Mouse (Mus musculus): ENCODE measurements around the gene Prkn. TPM values are rescaled to one million over a fixed set of nuclear protein-coding genes. Genes with fewer than 3 reads are reported as not detected.

Gene Prkn
- polyA plus RNA-seq, 1 experiment from 2014 or later, result 2.8 TPM

DNA sequence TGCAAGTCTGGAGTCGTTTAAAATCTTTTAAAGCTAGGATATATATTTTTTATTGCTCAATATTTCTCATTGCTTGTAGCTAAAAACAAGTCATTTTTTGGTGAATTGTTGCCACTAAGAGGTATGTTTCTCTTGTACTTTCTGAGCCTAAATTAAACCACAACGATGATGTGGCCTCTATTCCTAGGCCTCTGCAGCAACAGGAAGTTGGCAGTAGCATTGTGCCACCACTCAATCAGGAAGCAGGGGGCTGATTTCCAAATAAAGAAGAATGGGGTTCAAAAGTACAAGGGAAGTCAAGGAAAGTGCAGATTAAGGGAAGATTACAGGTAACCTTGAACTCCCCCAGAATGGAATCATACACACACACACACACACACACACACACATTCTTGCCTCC, 642.8 kb downstream of the Prkn start:
- Histone ChIP-seq H3K27me3 (no peaks in the 10 kb centered on the region), H3K9me3 (replicated peaks) (no peaks in the 10 kb centered on the region), H3K9ac (no peak overlapping the region), H3K4me2 (replicated peaks) (no peak overlapping the region), H3K36me3 (no peaks in the 10 kb centered on the region), H3K4me3 (replicated peaks) (no peak overlapping the region), H3K4me1 (no peaks in the 10 kb centered on the region), H3K27ac (replicated peaks) (no peak overlapping the region)
- WGBS, result 73% methylated on average over 2 of the region's 2 CpGs
- no peak for ATAC-seq (ENCODE audit: insufficient number of reproducible peaks, low FRiP score, low TSS enrichment, low read depth)

DNA sequence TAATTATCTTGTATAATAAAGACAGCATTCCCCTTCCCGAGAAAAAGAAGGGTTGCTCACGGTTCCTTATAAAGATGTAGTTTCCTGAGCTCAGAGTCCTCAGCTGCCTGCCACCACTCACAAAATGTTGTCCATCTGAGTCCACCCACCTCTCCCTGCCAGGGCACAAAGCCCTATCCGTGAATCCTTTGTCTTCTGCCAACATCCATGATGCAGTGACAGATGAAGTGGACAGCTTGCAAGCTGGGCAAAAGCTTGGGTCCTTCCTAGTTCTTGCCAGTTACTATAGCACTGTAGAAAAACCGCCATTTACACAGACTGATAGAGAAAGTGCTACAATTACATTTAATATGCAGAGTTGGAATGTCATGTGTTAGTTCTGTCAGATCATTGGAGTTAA, 649.9 kb downstream of the Prkn start:
- no peaks in the 10 kb centered on the region for H3K27me3 ChIP-seq
- H3K4me2 ChIP-seq (replicated peaks), result no peak overlapping the region
- H3K4me1 ChIP-seq, result no peaks in the 10 kb centered on the region
- no peaks in the 10 kb centered on the region for H3K9me3 ChIP-seq (replicated peaks)
- H3K36me3 ChIP-seq, result no peaks in the 10 kb centered on the region
- no peak overlapping the region for H3K9ac ChIP-seq
- no peak for ATAC-seq (ENCODE audit: insufficient number of reproducible peaks, low FRiP score, low TSS enrichment, low read depth)
- 75% methylated on average over 4 of the region's 4 CpGs for WGBS
- no peak overlapping the region for H3K27ac ChIP-seq (replicated peaks)
- no peak overlapping the region for H3K4me3 ChIP-seq (replicated peaks)

DNA sequence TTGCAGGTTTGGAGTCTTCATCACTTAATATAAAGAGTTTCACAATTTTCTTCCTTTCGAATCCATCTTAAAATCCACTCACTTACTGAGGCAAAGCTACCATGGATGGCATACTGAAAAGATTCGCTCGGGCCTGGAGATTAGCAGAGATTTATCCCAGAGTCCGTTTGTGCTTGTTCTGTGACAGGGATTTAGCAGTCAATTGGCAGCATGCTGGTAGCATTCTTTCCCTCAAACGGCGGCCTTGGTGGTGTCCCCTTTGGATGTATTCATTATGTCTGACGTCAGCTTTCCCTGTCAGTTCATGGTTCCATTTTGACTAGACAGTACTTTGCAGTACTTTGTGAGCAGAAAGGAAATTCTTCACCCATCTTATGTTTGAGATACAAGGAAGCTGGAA, 662.4 kb downstream of the Prkn start:
- Histone ChIP-seq H3K27me3 (no peaks in the 10 kb centered on the region), H3K4me1 (no peaks in the 10 kb centered on the region), H3K36me3 (no peaks in the 10 kb centered on the region), H3K4me2 (replicated peaks) (no peak overlapping the region), H3K4me3 (replicated peaks) (no peak overlapping the region), H3K9me3 (replicated peaks) (no peaks in the 10 kb centered on the region), H3K9ac (no peak overlapping the region), H3K27ac (replicated peaks) (no peak overlapping the region)
- ATAC-seq (ENCODE audit: insufficient number of reproducible peaks, low FRiP score, low TSS enrichment, low read depth), result no peak
- 71% methylated on average over 7 of the region's 7 CpGs for WGBS

DNA sequence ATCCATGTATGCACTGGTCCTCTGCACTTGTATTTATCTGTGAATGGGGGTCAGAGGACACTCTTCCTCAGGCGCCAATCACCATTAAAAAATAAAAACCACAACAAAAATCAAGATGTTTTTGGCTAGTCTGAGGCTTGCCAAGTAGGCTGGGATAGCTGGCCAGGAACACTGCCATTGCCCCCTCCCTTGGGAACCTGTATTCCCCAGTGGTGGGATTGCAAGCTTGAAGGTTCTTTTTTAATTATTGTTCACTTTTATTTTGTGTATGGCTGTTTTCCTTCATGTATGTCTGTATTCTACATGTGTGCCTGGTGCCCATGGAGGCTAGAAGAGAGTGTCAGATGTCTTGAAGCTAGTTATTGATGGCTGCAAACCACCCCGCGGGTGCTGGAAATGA, 664.3 kb downstream of the Prkn start:
- H3K4me2 ChIP-seq (replicated peaks), result no peak overlapping the region
- 94% methylated on average over 3 of the region's 3 CpGs for WGBS
- H3K27ac ChIP-seq (replicated peaks), result no peak overlapping the region
- no peaks in the 10 kb centered on the region for H3K36me3 ChIP-seq
- H3K27me3 ChIP-seq, result no peaks in the 10 kb centered on the region
- H3K9ac ChIP-seq, result no peak overlapping the region
- no peaks in the 10 kb centered on the region for H3K4me1 ChIP-seq
- H3K9me3 ChIP-seq (replicated peaks), result no peaks in the 10 kb centered on the region
- no peak for ATAC-seq (ENCODE audit: insufficient number of reproducible peaks, low FRiP score, low TSS enrichment, low read depth)
- no peak overlapping the region for H3K4me3 ChIP-seq (replicated peaks)

DNA sequence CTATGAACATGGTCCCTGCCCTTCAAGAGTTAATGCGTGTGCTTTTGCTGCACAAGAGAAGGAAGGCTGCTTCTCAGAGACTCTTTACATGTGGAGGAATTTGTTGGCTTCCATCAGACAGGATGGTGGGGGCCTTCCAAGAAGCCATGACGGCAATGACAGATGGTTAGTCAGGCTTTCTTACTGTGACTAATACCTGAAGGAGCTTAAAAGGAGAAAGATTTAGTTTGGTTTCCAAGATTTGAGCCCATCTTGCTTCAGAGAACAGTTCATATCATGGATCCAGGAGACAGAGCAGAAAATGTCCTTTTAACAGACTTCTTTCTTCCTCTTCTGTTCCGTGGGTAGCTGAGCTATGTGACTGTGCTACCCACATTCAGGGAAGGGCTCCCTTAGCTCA, 666.9 kb downstream of the Prkn start:
- WGBS, result 56% methylated on average over 3 of the region's 3 CpGs
- H3K9ac ChIP-seq, result no peak overlapping the region
- no peaks in the 10 kb centered on the region for H3K9me3 ChIP-seq (replicated peaks)
- no peaks in the 10 kb centered on the region for H3K36me3 ChIP-seq
- no peak overlapping the region for H3K27ac ChIP-seq (replicated peaks)
- ATAC-seq (ENCODE audit: insufficient number of reproducible peaks, low FRiP score, low TSS enrichment, low read depth), result no peak
- H3K4me1 ChIP-seq, result no peaks in the 10 kb centered on the region
- H3K27me3 ChIP-seq, result no peaks in the 10 kb centered on the region
- no peak overlapping the region for H3K4me2 ChIP-seq (replicated peaks)
- H3K4me3 ChIP-seq (replicated peaks), result no peak overlapping the region

GRCm38 (mm10) chr17:11510081-11510480, 669.9 kb downstream of the Prkn start:
- Histone ChIP-seq H3K9ac (no peak overlapping the region), H3K27me3 (no peaks in the 10 kb centered on the region), H3K9me3 (replicated peaks) (no peaks in the 10 kb centered on the region), H3K36me3 (no peaks in the 10 kb centered on the region), H3K4me1 (no peaks in the 10 kb centered on the region), H3K4me2 (replicated peaks) (no peak overlapping the region), H3K27ac (replicated peaks) (no peak overlapping the region), H3K4me3 (replicated peaks) (no peak overlapping the region)
- WGBS, result 54% methylated on average over 7 of the region's 7 CpGs
- ATAC-seq (ENCODE audit: insufficient number of reproducible peaks, low FRiP score, low TSS enrichment, low read depth), result no peak

DNA sequence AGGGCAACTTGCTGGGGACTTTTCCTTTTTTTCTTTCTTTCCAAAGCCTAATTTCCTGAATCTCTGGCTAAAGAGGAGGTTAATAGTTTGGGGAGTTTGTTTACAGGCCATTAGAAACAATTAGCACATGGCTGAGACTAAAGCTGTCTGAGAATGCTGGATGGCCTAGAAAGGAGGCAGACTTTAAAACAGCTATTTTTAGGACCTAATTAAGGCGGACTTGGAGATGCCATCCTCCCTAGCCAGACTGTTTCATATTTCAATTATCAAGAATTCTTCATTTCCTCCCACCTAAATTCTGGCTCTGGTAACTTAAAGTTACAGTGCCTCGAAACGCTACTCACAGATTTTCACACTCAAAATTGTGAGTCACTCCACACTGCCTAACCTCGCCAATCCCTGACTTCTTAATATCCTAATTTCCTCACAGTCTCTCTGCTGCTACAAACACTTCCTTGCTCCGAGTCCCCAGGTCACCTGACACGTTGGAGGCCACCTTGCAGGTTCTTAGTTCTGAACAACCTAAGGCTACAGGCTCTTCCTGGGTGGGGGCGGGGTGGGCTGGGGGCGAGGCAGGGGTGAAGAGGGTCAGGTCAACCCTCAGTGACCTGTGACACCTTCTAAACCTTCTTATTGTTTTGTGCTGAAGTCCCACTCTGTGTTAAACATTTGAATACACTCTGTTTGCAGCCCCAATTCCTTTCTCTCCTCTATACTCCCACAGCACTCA, 674.0 kb downstream of the Prkn start:
- WGBS, result 27% methylated on average over 8 of the region's 8 CpGs
- H3K27me3 ChIP-seq, result no peaks in the 10 kb centered on the region
- H3K27ac ChIP-seq (replicated peaks), result no peak overlapping the region
- H3K4me3 ChIP-seq (replicated peaks), result no peak overlapping the region
- no peak for ATAC-seq (ENCODE audit: insufficient number of reproducible peaks, low FRiP score, low TSS enrichment, low read depth)
- H3K4me2 ChIP-seq (replicated peaks), result no peak overlapping the region
- no peaks in the 10 kb centered on the region for H3K36me3 ChIP-seq
- H3K9ac ChIP-seq, result no peak overlapping the region
- H3K9me3 ChIP-seq (replicated peaks), result no peaks in the 10 kb centered on the region
- H3K4me1 ChIP-seq, result no peaks in the 10 kb centered on the region

DNA sequence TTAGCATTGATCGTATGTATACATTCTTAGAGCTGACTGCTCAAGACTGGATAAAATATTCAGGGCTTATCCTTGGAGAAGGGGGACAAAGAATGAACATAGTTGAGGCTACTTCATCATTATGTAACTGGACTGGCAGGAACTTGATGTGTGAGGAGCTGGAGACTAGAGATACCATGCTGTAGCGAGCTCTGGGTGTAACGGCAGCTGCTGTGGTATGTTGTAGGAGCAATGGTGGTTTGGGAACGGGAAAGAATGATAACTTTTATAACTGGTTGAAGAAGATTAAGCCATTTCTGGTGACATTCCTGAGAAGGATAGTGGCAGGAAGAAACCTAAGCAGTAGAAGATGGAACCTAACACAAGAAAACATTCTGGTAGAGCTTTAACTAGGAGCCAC, 675.4 kb downstream of the Prkn start:
- Histone ChIP-seq H3K36me3 (no peaks in the 10 kb centered on the region), H3K9me3 (replicated peaks) (no peaks in the 10 kb centered on the region), H3K9ac (no peak overlapping the region), H3K27ac (replicated peaks) (no peak overlapping the region), H3K4me2 (replicated peaks) (no peak overlapping the region), H3K4me1 (no peaks in the 10 kb centered on the region), H3K4me3 (replicated peaks) (no peak overlapping the region), H3K27me3 (no peaks in the 10 kb centered on the region)
- 90% methylated on average over 4 of the region's 4 CpGs for WGBS
- ATAC-seq (ENCODE audit: insufficient number of reproducible peaks, low FRiP score, low TSS enrichment, low read depth), result no peak

DNA sequence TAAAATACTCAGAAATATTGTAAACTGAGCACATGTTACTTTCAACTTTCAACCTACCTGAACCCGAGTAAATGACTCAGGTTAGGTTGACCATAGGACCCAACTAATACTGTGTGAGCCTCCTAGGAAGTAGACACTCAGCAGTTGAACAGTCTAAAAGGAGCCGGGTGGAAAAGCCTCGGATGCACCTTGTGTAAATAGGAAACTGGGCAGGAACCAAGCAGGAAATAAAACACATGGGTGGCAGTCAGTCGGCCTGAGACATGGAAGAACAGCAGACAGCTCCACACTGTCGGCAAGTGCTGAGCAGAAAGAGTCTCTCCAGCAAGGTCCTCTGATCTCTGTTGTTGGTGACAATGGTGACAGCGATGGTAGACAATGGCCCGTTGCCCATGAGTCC, 676.0 kb downstream of the Prkn start:
- H3K27me3 ChIP-seq, result no peaks in the 10 kb centered on the region
- 84% methylated on average over 7 of the region's 7 CpGs for WGBS
- H3K27ac ChIP-seq (replicated peaks), result no peak overlapping the region
- no peaks in the 10 kb centered on the region for H3K4me1 ChIP-seq
- H3K4me2 ChIP-seq (replicated peaks), result no peak overlapping the region
- H3K9me3 ChIP-seq (replicated peaks), result no peaks in the 10 kb centered on the region
- no peak overlapping the region for H3K9ac ChIP-seq
- H3K4me3 ChIP-seq (replicated peaks), result no peak overlapping the region
- no peaks in the 10 kb centered on the region for H3K36me3 ChIP-seq
- ATAC-seq (ENCODE audit: insufficient number of reproducible peaks, low FRiP score, low TSS enrichment, low read depth), result no peak

GRCm38 (mm10) chr17:11532066-11532465, 691.9 kb downstream of the Prkn start:
- Histone ChIP-seq H3K36me3 (no peaks in the 10 kb centered on the region), H3K4me1 (no peaks in the 10 kb centered on the region), H3K9ac (no peak overlapping the region), H3K4me2 (replicated peaks) (no peak overlapping the region), H3K4me3 (replicated peaks) (no peak overlapping the region), H3K27ac (replicated peaks) (no peak overlapping the region), H3K9me3 (replicated peaks) (no peaks in the 10 kb centered on the region), H3K27me3 (no peaks in the 10 kb centered on the region)
- ATAC-seq (ENCODE audit: insufficient number of reproducible peaks, low FRiP score, low TSS enrichment, low read depth), result no peak
- 50% methylated on average over 3 of the region's 3 CpGs for WGBS

GRCm38 (mm10) chr17:11532748-11533147, 692.6 kb downstream of the Prkn start:
- H3K4me3 ChIP-seq (replicated peaks), result no peak overlapping the region
- 57% methylated on average over 2 of the region's 2 CpGs for WGBS
- no peak for ATAC-seq (ENCODE audit: insufficient number of reproducible peaks, low FRiP score, low TSS enrichment, low read depth)
- H3K4me1 ChIP-seq, result no peaks in the 10 kb centered on the region
- no peaks in the 10 kb centered on the region for H3K36me3 ChIP-seq
- H3K27me3 ChIP-seq, result no peaks in the 10 kb centered on the region
- H3K4me2 ChIP-seq (replicated peaks), result no peak overlapping the region
- no peak overlapping the region for H3K27ac ChIP-seq (replicated peaks)
- no peaks in the 10 kb centered on the region for H3K9me3 ChIP-seq (replicated peaks)
- H3K9ac ChIP-seq, result no peak overlapping the region

DNA sequence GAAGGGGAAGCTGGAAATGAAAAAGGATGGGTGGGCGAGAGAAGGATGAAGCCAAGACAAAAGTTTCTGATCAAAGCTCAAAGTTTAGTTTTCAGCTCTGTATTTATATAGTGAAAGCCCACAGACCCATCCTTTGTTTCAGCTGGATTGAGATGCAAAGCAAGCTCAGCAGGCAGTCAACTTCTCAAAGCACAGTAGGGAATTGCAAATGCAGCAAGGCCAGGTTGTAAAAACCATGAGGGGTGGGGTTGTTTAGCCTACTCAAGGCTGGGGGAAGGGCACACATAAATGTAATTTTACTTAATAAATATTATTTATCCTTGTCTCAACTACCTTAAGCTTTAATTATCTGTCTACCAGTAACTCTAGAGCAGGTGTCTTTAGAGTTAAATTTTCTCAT, 693.7 kb downstream of the Prkn start:
- Histone ChIP-seq H3K9me3 (replicated peaks) (no peaks in the 10 kb centered on the region), H3K36me3 (no peaks in the 10 kb centered on the region), H3K4me1 (no peaks in the 10 kb centered on the region), H3K9ac (no peak overlapping the region), H3K4me2 (replicated peaks) (no peak overlapping the region), H3K27ac (replicated peaks) (no peak overlapping the region), H3K4me3 (replicated peaks) (no peak overlapping the region), H3K27me3 (no peaks in the 10 kb centered on the region)
- ATAC-seq (ENCODE audit: insufficient number of reproducible peaks, low FRiP score, low TSS enrichment, low read depth), result no peak
- 70% methylated on average over 1 of the region's 1 CpGs for WGBS
